Mouse (Mus musculus) MEL (cell line): ENCODE results near the gene Gsk3a. TPM values are rescaled to one million over a fixed set of nuclear protein-coding genes. Genes with fewer than 3 reads are reported as not detected.
A peak's percentile ranks its signal among the peaks of the same experiment; 100 is the strongest.

ENCODE experiments used
- DNase-seq: peaks from one replicate; pipeline ENCODE4 v3.0.0; 2011; ENCODE audit warnings: low read depth, low spot score
- H3K27ac ChIP-seq: 2 replicates; pipeline ENCODE4 v1.5.1; 2012; ENCODE audit warnings: low read depth, mild to moderate bottlenecking, control low read depth, low read length, moderate library complexity; ENCODE audit not compliant: control insufficient read depth
- H3K27me3 ChIP-seq, 2 experiments: fragments of 150-350 bp in 1 of 2; sonication (generic) in 1 of 2; 2 replicates each; pipeline ENCODE4 v1.6.1; 2012; ENCODE audit warnings: low read length in 2 of 2, mild to moderate bottlenecking in 2 of 2, improper control_type of control experiment in 1 of 2, moderate library complexity in 1 of 2; ENCODE audit not compliant: insufficient read depth in 2 of 2, control insufficient read depth in 1 of 2
- H3K36me3 ChIP-seq, 2 experiments: 2 replicates each; pipeline ENCODE4 v1.6.1; 2012 to 2014; ENCODE audit warnings: low read length in 2 of 2, improper control_type of control experiment in 1 of 2, inconsistent platforms in 1 of 2, mild to moderate bottlenecking in 1 of 2; ENCODE audit not compliant: insufficient read depth in 2 of 2, control insufficient read depth in 1 of 2
- H3K4me1 ChIP-seq, 2 experiments: fragments of 150-350 bp in 1 of 2; sonication (generic) in 1 of 2; 2 replicates each; pipeline ENCODE4 v1.6.1; 2012; ENCODE audit warnings: low read length in 2 of 2, improper control_type of control experiment in 1 of 2, mild to moderate bottlenecking in 1 of 2; ENCODE audit not compliant: insufficient read depth in 2 of 2, control insufficient read depth in 1 of 2
- H3K4me3 ChIP-seq, 2 experiments: fragments of 150-350 bp in 1 of 2; sonication (generic) in 1 of 2; 2 replicates each; pipeline ENCODE4 v1.5.1; 2012; ENCODE audit warnings: low read depth in 2 of 2, low read length in 2 of 2, mild to moderate bottlenecking in 2 of 2, moderate library complexity in 2 of 2, control low read depth in 1 of 2, improper control_type of control experiment in 1 of 2; ENCODE audit not compliant: control insufficient read depth in 1 of 2, insufficient read depth in 1 of 2
- H3K79me2 ChIP-seq: 2 replicates; pipeline ENCODE4 v1.6.1; 2012; ENCODE audit warnings: mild to moderate bottlenecking, low read length, moderate library complexity; ENCODE audit not compliant: control insufficient read depth, poor library complexity, insufficient read depth
- H3K9ac ChIP-seq: 2 replicates; pipeline ENCODE4 v1.6.1; 2012; ENCODE audit warnings: low read depth, mild to moderate bottlenecking, control low read depth, low read length, moderate library complexity; ENCODE audit not compliant: control insufficient read depth, poor library complexity, severe bottlenecking
- H3K9me3 ChIP-seq: fragments of 150-350 bp; sonication (generic); replicated peaks from 2 replicates; pipeline ENCODE4 v1.6.1; 2012; ENCODE audit warnings: mild to moderate bottlenecking, low read length, improper control_type of control experiment, moderate library complexity; ENCODE audit not compliant: insufficient read depth
- MAZ ChIP-seq: IDR thresholded peaks from 2 replicates; pipeline ENCODE4 v1.6.1; 2012; ENCODE audit warnings: low read depth, mild to moderate bottlenecking, inconsistent platforms, low read length, improper control_type of control experiment
- NRF1 ChIP-seq: IDR thresholded peaks from 2 replicates; pipeline ENCODE4 v1.6.1; 2014; ENCODE audit warnings: low read depth, mild to moderate bottlenecking, inconsistent platforms, low read length, improper control_type of control experiment, moderate library complexity; ENCODE audit not compliant: poor library complexity, insufficient read depth, severe bottlenecking
- UBTF ChIP-seq: IDR thresholded peaks from 2 replicates; pipeline ENCODE4 v1.6.1; 2012; ENCODE audit warnings: low read depth, mild to moderate bottlenecking, inconsistent platforms, low read length, improper control_type of control experiment, moderate library complexity, borderline replicate concordance; ENCODE audit not compliant: insufficient read depth
- ZC3H11A ChIP-seq: IDR thresholded peaks from 2 replicates; pipeline ENCODE4 v1.6.1; 2012; ENCODE audit warnings: low read depth, mild to moderate bottlenecking, inconsistent platforms, low read length, improper control_type of control experiment
- ZNF384 ChIP-seq: IDR thresholded peaks from 2 replicates; pipeline ENCODE4 v1.6.1; 2012; ENCODE audit warnings: low read depth, mild to moderate bottlenecking, inconsistent platforms, low read length, improper control_type of control experiment
- polyA plus RNA-seq, 2 experiments: library from polyadenylated mRNA; stranded (reverse) in 1 of 2; unstranded in 1 of 2; fragments of >175 nt in 1 of 2; fragments of >200 nt in 1 of 2; gene quantifications; 2 replicates each; pipeline versions ENCODE4 v1.2.1 to v1.2.4; 2012; ENCODE audit warnings: low replicate concordance in 2 of 2, low read depth in 1 of 2; ENCODE audit not compliant: insufficient read length in 2 of 2, insufficient read depth in 1 of 2, missing spikeins in 1 of 2
- total RNA-seq: library from RNA; depleted of rRNA; stranded (reverse); fragments of 300-350 nt; gene quantifications from 2 replicates; pipeline ENCODE4 v1.2.3, GENCODE M21; 2012; rRNA removed

The Gsk3a gene
- total and polyA plus RNA-seq, 3 experiments: 59.8 to 149 (median 86.6) TPM

GRCm38 (mm10) chr7:25178787-25179605, 58.7 kb downstream of the Gsk3a start:
- peak overlapping the region; percentile 55 for H3K4me3 ChIP-seq
- no peaks in the 10 kb centered on the region for H3K9me3 ChIP-seq
- no peaks in the 10 kb centered on the region; a peak in 1 of 4 replicates for H3K27me3 ChIP-seq
- H3K4me1 ChIP-seq: peaks cover 0 to 10% of the 10 kb centered on the region in 2 experiments; a peak in 3 of 4 replicates
- H3K79me2 ChIP-seq: no peaks in the 10 kb centered on the region; the same call in 1 of the 2 replicates
- H3K36me3 ChIP-seq: peaks cover 0 to 2% of the 10 kb centered on the region in 2 experiments; a peak in 2 of 4 replicates
- peak; percentile 62 for DNase-seq
- peak overlapping the region; percentile 51 for H3K27ac ChIP-seq
- H3K9ac ChIP-seq: peak overlapping the region; percentile 80
- 0 out of 2 replicates have a peak, but pooled peaks have one; percentile 6 for TF ChIP-seq MAZ
- no peak for TF ChIP-seq ZC3H11A
- TF ChIP-seq UBTF: peak; percentile 92

- Histone ChIP-seq H3K27me3 (no peaks in the 10 kb centered on the region; a peak in 1 of 4 replicates), H3K9ac (peak overlapping the region; percentile 80)
Measured at GRCm38 (mm10) chr7:25178317-25178716, 59.3 kb downstream of the Gsk3a start.

More at GRCm38 (mm10) chr7:25178317-25178716, 59.3 kb downstream of the Gsk3a start:
- H3K4me1 ChIP-seq: peaks cover 0 to 6% of the 10 kb centered on the region in 2 experiments; a peak in 2 of 4 replicates
- peaks cover 0 to 2% of the 10 kb centered on the region in 2 experiments; a peak in 1 of 4 replicates for H3K36me3 ChIP-seq
- H3K9me3 ChIP-seq: no peaks in the 10 kb centered on the region
- TF ChIP-seq ZNF384 (peak; percentile 49; the same call in 1 of the 2 replicates), UBTF (0 out of 2 replicates have a peak, but pooled peaks have one; percentile 3), NRF1 (no peak)
- H3K4me3 ChIP-seq: peak overlapping the region; percentile 55
- DNase-seq: peak; percentile 42
- H3K79me2 ChIP-seq: no peaks in the 10 kb centered on the region; the same call in 1 of the 2 replicates
- H3K27ac ChIP-seq: no peak overlapping the region

Other genes starting within 250 kb of the Gsk3a start
- 0.19 and 0.26 TPM in 2 replicates for gene Atp1a3, start 231.9 kb downstream of the Gsk3a start, total RNA-seq
- 1 to 10 TPM in 1 of 2 experiments, not detected in 1; 3.5 TPM for gene Atp1a3, start 231.9 kb downstream of the Gsk3a start, polyA plus RNA-seq
- gene Grik5, start 165.5 kb downstream of the Gsk3a start, total RNA-seq: 3.5 and 4.6 TPM in 2 replicates
- 10 to 100 TPM in 1 of 2 experiments, not detected in 1; 22.0 TPM for gene Grik5, start 165.5 kb downstream of the Gsk3a start, polyA plus RNA-seq
- gene Zfp574, start 165.3 kb downstream of the Gsk3a start, total RNA-seq: 15.0 and 16.3 TPM in 2 replicates
- 10 to 100 TPM in 1 of 2 experiments, not detected in 1; 30.2 TPM for gene Zfp574, start 165.3 kb downstream of the Gsk3a start, polyA plus RNA-seq
- 0.73 and 0.75 TPM in 2 replicates for gene Pou2f2, start 58.1 kb downstream of the Gsk3a start, total RNA-seq
- gene Pou2f2, start 58.1 kb downstream of the Gsk3a start, polyA plus RNA-seq: 1 to 10 TPM in 1 of 2 experiments, not detected in 1; 6.4 TPM
- gene Dedd2, start 17.2 kb downstream of the Gsk3a start, total RNA-seq: 25.2 and 28.2 TPM in 2 replicates
- 10 to 100 TPM in 1 of 2 experiments, not detected in 1; 36.6 TPM for gene Dedd2, start 17.2 kb downstream of the Gsk3a start, polyA plus RNA-seq
- gene Zfp526, start 16.4 kb downstream of the Gsk3a start, total RNA-seq: 8.4 and 9.5 TPM in 2 replicates
- gene Zfp526, start 16.4 kb downstream of the Gsk3a start, polyA plus RNA-seq: 10 to 100 TPM in 1 of 2 experiments, not detected in 1; 14.8 TPM
- gene Erf, start 12.9 kb upstream of the Gsk3a start, total RNA-seq: 18.4 and 24.6 TPM in 2 replicates
- 10 to 100 TPM in 1 of 2 experiments, not detected in 1; 33.2 TPM for gene Erf, start 12.9 kb upstream of the Gsk3a start, polyA plus RNA-seq
- 56.6 and 57.2 TPM in 2 replicates for gene Cic, start 29.9 kb upstream of the Gsk3a start, total RNA-seq
- gene Cic, start 29.9 kb upstream of the Gsk3a start, polyA plus RNA-seq: 100 to 1,000 TPM; 157 TPM
- 85.1 and 85.6 TPM in 2 replicates for gene Pafah1b3, start 60.1 kb upstream of the Gsk3a start, total RNA-seq
- 100 to 1,000 TPM; 110 to 180 TPM for gene Pafah1b3, start 60.1 kb upstream of the Gsk3a start, polyA plus RNA-seq
- gene Prr19, start 63.6 kb upstream of the Gsk3a start, total RNA-seq: not detected in 2 replicates
- under 1 TPM in 1 of 2 experiments, not detected in 1; 0.11 TPM for gene Prr19, start 63.6 kb upstream of the Gsk3a start, polyA plus RNA-seq
- not detected in 2 replicates for gene Tmem145, start 68.3 kb upstream of the Gsk3a start, total RNA-seq
- not detected for gene Tmem145, start 68.3 kb upstream of the Gsk3a start, polyA plus RNA-seq
- 12.7 and 13.1 TPM in 2 replicates for gene Megf8, start 79.3 kb upstream of the Gsk3a start, total RNA-seq
- 10 to 100 TPM in 1 of 2 experiments, not detected in 1; 22.0 TPM for gene Megf8, start 79.3 kb upstream of the Gsk3a start, polyA plus RNA-seq
- not detected in 2 replicates for gene Cnfn, start 131.9 kb upstream of the Gsk3a start, total RNA-seq
- not detected for gene Cnfn, start 131.9 kb upstream of the Gsk3a start, polyA plus RNA-seq
- 4.1 and 4.5 TPM in 2 replicates for gene Lipe, start 160.9 kb upstream of the Gsk3a start, total RNA-seq
- 10 to 100 TPM in 1 of 2 experiments, not detected in 1; 15.4 TPM for gene Lipe, start 160.9 kb upstream of the Gsk3a start, polyA plus RNA-seq
- gene Cxcl17, start 175.0 kb upstream of the Gsk3a start, total RNA-seq: not detected in 2 replicates
- not detected for gene Cxcl17, start 175.0 kb upstream of the Gsk3a start, polyA plus RNA-seq
- 0.27 and 0.46 TPM in 2 replicates for gene Ceacam1, start 239.8 kb upstream of the Gsk3a start, total RNA-seq
- gene Ceacam1, start 239.8 kb upstream of the Gsk3a start, polyA plus RNA-seq: 1 to 10 TPM in 1 of 2 experiments, not detected in 1; 1.5 TPM